Mouse (Mus musculus): ENCODE results near the gene Rsph3b.

GRCm38 (mm10) chr17:6881306-6881705 lies 67.2 kb downstream of the Rsph3b start:
- TF ChIP-seq POLR2A (IDR thresholded peaks at IDR 0.05; ENCODE audit: control insufficient read depth in 1 of 2, insufficient read depth in 1 of 2, low read depth in 1 of 2, low read length in 2 of 2, poor library complexity in 1 of 2) (no peak), MAZ (IDR thresholded peaks at IDR 0.05; ENCODE audit: low read depth, low read length) (no peak), POLR2AphosphoS5 (IDR thresholded peaks at IDR 0.05; ENCODE audit: borderline replicate concordance, low read depth, low read length) (no peak)
